Mouse (Mus musculus) stomach, embryonic 16.5 days (tissue): ENCODE results near the gene Smug1. TPM values are rescaled to one million over a fixed set of nuclear protein-coding genes. Genes with fewer than 3 reads are reported as not detected.
A peak's percentile ranks its signal among the peaks of the same experiment; 100 is the strongest.

Experiments
- ATAC-seq: fragments of 200-750 bp; cut with Nextera tagmentation; 2 replicates; pipeline ENCODE4 v1.8.0; 2017; ENCODE audit warnings: moderate number of reproducible peaks, moderate TSS enrichment; ENCODE audit not compliant: insufficient read depth, low FRiP score
- H3K27ac ChIP-seq: fragments of 300-500 bp; sonication (generic); 2 replicates; pipeline ENCODE4 v1.5.1; 2014; ENCODE audit warnings: low read length
- H3K27me3 ChIP-seq: fragments of 300-500 bp; sonication (generic); 2 replicates; pipeline ENCODE4 v1.6.1; 2014; ENCODE audit warnings: low read length, control low read depth, mixed read lengths; ENCODE audit not compliant: control insufficient read depth, insufficient read depth
- H3K36me3 ChIP-seq: fragments of 300-500 bp; sonication (generic); 2 replicates; pipeline ENCODE4 v1.6.1; 2014; ENCODE audit warnings: low read length; ENCODE audit not compliant: control insufficient read depth, insufficient read depth
- H3K4me1 ChIP-seq: fragments of 300-500 bp; sonication (generic); 2 replicates; pipeline ENCODE4 v1.6.1; 2014; ENCODE audit warnings: low read length, control low read depth, mixed read lengths; ENCODE audit not compliant: control insufficient read depth, insufficient read depth
- H3K4me2 ChIP-seq: fragments of 300-500 bp; sonication (generic); 2 replicates; pipeline ENCODE4 v1.6.1; 2014; ENCODE audit warnings: low read depth, low read length, mixed read lengths
- H3K4me3 ChIP-seq: fragments of 300-500 bp; sonication (generic); replicated peaks from 2 replicates; pipeline ENCODE4 v1.5.1; 2014; ENCODE audit warnings: mild to moderate bottlenecking, low read length
- H3K9ac ChIP-seq: fragments of 300-500 bp; sonication (generic); 2 replicates; pipeline ENCODE4 v1.6.1; 2014; ENCODE audit warnings: low read length
- H3K9me3 ChIP-seq: fragments of 300-500 bp; sonication (generic); replicated peaks from 2 replicates; pipeline ENCODE4 v1.6.1; 2016; ENCODE audit warnings: low read length, control low read depth; ENCODE audit not compliant: control insufficient read depth
- WGBS: fragments of 180-500 bp; shearing (Covaris S2); extraction: QIAGEN DNeasy Blood & Tissue Kit; methylation state at CpG from one replicate; pipeline ENCODE4 v1.1.7; 2014; 5-methylcytosine and 5-hydroxymethylcytosine counted together
- polyA plus RNA-seq: library from polyadenylated mRNA; unstranded; fragments of >200 nt; fragmentation: Nextera tagmentation; extraction: Ambion mirVana; gene quantifications from 2 replicates; pipeline ENCODE4 v1.2.1, GENCODE M21; 2015

The Smug1 gene
- polyA plus RNA-seq, 1 experiment from 2014 or later = 20.1 TPM

DNA sequence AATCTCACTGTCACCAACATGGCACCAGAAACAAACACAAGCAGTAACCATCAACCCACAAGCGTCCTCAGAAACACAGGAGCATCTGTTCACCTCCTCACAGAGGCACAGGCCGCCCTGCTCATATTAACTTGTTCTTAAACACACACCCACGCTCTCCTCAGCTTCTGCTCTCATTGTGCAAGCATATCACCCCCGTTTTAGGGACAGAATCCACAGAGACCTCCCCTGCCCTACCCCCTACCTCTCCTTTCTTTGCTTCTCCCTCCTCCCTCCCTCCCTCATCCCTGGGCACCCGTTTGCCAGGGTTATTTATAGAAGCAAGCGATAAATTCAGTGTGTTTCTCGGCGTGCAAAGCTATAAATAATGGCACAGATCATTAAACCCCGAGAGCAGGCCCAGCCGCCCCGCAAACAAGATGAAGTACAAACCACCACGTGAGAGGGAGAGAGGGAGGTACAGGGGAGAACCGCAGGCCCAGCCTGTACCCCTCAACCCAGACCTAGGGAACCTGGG, 31.4 kb downstream of the Smug1 start:
- Histone ChIP-seq H3K4me2 (no peak overlapping the region), H3K36me3 (no peaks in the 10 kb centered on the region), H3K27ac (no peak overlapping the region), H3K27me3 (peaks cover 7% of the 10 kb centered on the region; the same call in 1 of the 2 replicates), H3K4me3 (no peak overlapping the region), H3K9me3 (no peaks in the 10 kb centered on the region; the same call in 1 of the 2 replicates), H3K4me1 (peaks cover 14% of the 10 kb centered on the region), H3K9ac (no peak overlapping the region)
- WGBS = 20% methylated on average over 13 of the region's 13 CpGs
- ATAC-seq = no peak

DNA sequence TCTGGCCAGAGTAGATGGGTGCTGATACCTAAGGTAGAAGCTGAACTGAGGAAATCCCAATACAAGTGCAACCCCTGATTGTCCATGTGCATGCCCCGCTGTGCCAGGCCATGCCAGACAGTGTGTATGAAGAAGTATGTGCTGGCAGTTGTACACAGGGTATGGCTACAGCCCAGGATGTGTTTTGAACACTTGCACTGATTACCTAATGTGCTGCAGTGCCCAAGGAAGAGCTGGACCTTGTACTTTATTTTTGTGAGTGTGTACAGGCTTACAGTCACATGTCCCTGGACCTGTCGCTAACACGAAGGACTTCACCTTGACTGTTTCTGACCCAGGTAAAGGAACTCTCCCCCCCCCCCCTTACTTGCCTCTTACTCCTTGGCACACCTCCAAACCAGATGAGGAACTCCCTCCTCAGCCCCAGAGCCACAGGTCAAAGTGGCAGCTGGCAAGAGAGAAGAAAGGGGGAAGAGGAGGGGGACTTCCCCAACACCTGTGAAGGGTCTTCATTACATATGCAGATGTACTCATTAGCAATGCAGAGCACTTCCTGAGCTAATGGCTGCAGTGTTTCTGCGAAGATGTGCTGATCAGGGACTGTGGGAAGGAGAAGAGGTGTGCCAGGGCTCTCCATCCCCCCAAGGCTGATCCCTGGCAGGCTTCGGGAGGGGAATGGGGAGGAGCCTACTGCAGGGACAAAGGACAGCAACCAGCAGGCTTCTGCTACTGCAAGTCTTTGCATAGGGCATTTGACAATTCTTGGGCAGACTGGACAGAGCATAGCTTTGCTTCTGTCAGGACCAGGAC, 32.4 kb downstream of the Smug1 start:
- no peak overlapping the region for H3K4me3 ChIP-seq
- no peak overlapping the region for H3K4me2 ChIP-seq
- 33% methylated on average over 5 of the region's 5 CpGs for WGBS
- no peaks in the 10 kb centered on the region; the same call in 1 of the 2 replicates for H3K9me3 ChIP-seq
- no peak for ATAC-seq
- no peaks in the 10 kb centered on the region for H3K36me3 ChIP-seq
- peaks cover 14% of the 10 kb centered on the region for H3K4me1 ChIP-seq
- no peak overlapping the region for H3K27ac ChIP-seq
- peaks cover 7% of the 10 kb centered on the region; the same call in 1 of the 2 replicates for H3K27me3 ChIP-seq
- no peak overlapping the region for H3K9ac ChIP-seq

DNA sequence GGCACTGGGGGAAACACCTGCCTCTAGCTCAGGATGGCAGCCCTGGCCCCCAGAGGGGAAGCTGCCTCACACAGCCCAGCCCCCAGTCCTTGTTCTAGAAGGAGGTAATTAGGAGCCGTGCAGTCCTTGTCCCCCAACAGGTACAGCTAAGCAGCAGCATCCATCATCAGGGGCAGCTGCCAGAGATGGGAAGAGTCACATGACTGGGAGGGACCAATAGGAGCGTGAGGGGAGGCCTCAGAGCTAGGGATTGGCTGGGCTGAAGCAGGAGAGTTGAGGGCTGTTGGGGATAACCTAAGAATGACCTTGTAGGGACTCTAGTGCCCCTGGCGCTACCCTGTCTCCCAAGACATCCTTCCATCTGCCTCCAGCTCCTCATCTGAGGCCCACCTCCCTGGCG, 33.1 kb downstream of the Smug1 start:
- Histone ChIP-seq H3K4me1 (peaks cover 20% of the 10 kb centered on the region), H3K36me3 (no peaks in the 10 kb centered on the region), H3K9ac (no peak overlapping the region), H3K9me3 (no peaks in the 10 kb centered on the region; the same call in 1 of the 2 replicates), H3K4me3 (no peak overlapping the region), H3K27me3 (peaks cover 7% of the 10 kb centered on the region; the same call in 1 of the 2 replicates), H3K27ac (no peak overlapping the region), H3K4me2 (no peak overlapping the region)
- WGBS = 40% methylated on average over 4 of the region's 4 CpGs
- ATAC-seq = no peak

GRCm38 (mm10) chr15:103130729-103131128, 36.2 kb downstream of the Smug1 start:
- 76% methylated on average over 1 of the region's 1 CpGs for WGBS
- peaks cover 33% of the 10 kb centered on the region for H3K4me1 ChIP-seq

DNA sequence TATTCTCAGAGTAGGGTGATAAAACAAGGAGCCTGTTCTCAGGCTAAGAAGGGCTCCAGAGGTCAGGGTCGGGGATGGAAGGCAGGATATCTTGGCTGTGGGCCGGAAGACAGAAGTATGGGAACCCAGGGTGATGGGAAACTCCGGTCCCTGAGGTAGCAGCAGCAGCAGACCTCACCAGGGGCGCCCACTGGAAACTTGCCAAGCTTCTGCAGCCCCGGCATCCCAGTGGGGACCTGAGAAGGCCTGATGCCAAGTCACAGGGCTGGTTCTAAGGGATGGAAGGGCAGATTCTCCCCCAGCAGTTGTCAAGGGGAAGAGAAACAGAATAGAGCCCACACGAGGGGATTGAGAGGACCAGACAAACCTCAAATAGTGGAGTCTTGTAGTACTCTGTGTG, 37.6 kb downstream of the Smug1 start:
- no peaks in the 10 kb centered on the region for H3K36me3 ChIP-seq
- 34% methylated on average over 6 of the region's 6 CpGs for WGBS
- peaks cover 30% of the 10 kb centered on the region for H3K4me1 ChIP-seq
- no peak for ATAC-seq
- peaks cover 3% of the 10 kb centered on the region; the same call in 1 of the 2 replicates for H3K27me3 ChIP-seq
- no peak overlapping the region for H3K27ac ChIP-seq
- no peak overlapping the region for H3K4me2 ChIP-seq
- no peak overlapping the region for H3K4me3 ChIP-seq
- H3K9me3 ChIP-seq = no peaks in the 10 kb centered on the region; the same call in 1 of the 2 replicates
- no peak overlapping the region for H3K9ac ChIP-seq

More at GRCm38 (mm10) chr15:103130729-103131128, 36.2 kb downstream of the Smug1 start:
- ATAC-seq = no peak
- Histone ChIP-seq H3K4me3 (no peak overlapping the region), H3K9me3 (no peaks in the 10 kb centered on the region; the same call in 1 of the 2 replicates), H3K27me3 (peaks cover 3% of the 10 kb centered on the region; the same call in 1 of the 2 replicates), H3K9ac (no peak overlapping the region), H3K27ac (no peak overlapping the region), H3K4me2 (no peak overlapping the region), H3K36me3 (no peaks in the 10 kb centered on the region)

DNA sequence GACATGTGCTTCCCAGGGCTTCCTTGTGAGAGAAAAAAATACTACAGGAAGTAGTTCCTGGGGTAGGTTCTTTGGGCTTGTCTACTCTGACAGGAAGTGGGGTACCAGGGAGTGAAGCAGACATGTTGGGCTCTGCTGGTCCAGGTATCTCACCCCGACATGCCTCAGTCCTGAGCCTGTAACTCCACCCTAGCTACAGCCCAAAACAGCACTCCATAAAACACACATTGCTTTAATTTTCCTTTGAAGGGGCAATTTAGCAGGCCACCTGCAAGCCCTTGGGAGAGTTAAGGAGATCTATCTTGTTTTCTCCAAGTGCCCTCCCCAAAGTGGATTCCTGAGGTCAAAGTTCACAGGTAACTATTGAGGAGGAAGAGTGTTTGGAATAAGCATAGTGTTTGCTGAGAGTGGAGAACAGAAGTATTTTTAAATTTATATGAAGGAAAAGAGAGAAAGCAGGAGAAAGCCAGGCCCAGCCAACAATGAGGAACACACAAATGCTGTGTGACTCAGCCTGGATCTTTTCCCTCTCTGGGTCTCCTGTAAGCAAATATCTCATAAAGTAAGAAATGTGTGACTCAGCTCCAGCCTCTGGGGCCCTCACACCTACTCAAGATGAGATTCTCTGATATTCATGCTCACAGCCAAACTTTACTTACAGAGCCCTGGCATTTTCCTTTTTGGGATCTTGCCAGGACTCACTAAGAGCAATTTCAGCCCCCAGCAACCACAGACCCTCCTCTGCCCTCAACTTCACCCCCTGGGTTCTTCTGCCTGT, 38.6 kb downstream of the Smug1 start:
- Histone ChIP-seq H3K4me1 (peaks cover 34% of the 10 kb centered on the region), H3K27ac (peak overlapping the region; percentile 60), H3K4me3 (no peak overlapping the region), H3K36me3 (no peaks in the 10 kb centered on the region), H3K9me3 (no peaks in the 10 kb centered on the region; the same call in 1 of the 2 replicates), H3K27me3 (no peaks in the 10 kb centered on the region; the same call in 1 of the 2 replicates), H3K4me2 (no peak overlapping the region), H3K9ac (no peak overlapping the region)
- no peak for ATAC-seq
- 45% methylated on average over 1 of the region's 1 CpGs for WGBS

GRCm38 (mm10) chr15:103125982-103126381, 40.9 kb downstream of the Smug1 start:
- 54% methylated on average over 5 of the region's 5 CpGs for WGBS
- H3K4me1 ChIP-seq = peaks cover 37% of the 10 kb centered on the region
- ATAC-seq = no peak

GRCm38 (mm10) chr15:103124254-103124653, 42.6 kb downstream of the Smug1 start:
- Histone ChIP-seq H3K4me2 (no peak overlapping the region), H3K36me3 (no peaks in the 10 kb centered on the region), H3K9me3 (no peaks in the 10 kb centered on the region), H3K4me1 (peaks cover 36% of the 10 kb centered on the region), H3K4me3 (no peak overlapping the region), H3K27me3 (no peaks in the 10 kb centered on the region), H3K27ac (0 out of 2 replicates have a peak overlapping the region, but pooled peaks have one; percentile 13), H3K9ac (no peak overlapping the region)
- ATAC-seq = no peak
- WGBS = 87% methylated on average over 1 of the region's 1 CpGs

More at GRCm38 (mm10) chr15:103125982-103126381, 40.9 kb downstream of the Smug1 start:
- H3K36me3 ChIP-seq = no peaks in the 10 kb centered on the region
- no peak overlapping the region for H3K4me3 ChIP-seq
- H3K27me3 ChIP-seq = no peaks in the 10 kb centered on the region
- H3K4me2 ChIP-seq = no peak overlapping the region
- no peaks in the 10 kb centered on the region; the same call in 1 of the 2 replicates for H3K9me3 ChIP-seq
- no peak overlapping the region for H3K9ac ChIP-seq
- H3K27ac ChIP-seq = no peak overlapping the region
